Mouse (Mus musculus) lung, adult 2 months (tissue): ENCODE measurements around the gene Desi1.

Experiments
- CTCF ChIP-seq: fragments of 200-500 bp; IDR thresholded peaks from 2 replicates; pipeline ENCODE4 v1.5.1; 2011; ENCODE audit warnings: mild to moderate bottlenecking, low read length, control low read depth; ENCODE audit not compliant: insufficient read depth
- POLR2A ChIP-seq: fragments of 200-500 bp; IDR thresholded peaks from 2 replicates; pipeline ENCODE4 v1.6.1; 2011; ENCODE audit warnings: low read depth, mild to moderate bottlenecking, control low read depth, low read length, borderline replicate concordance; ENCODE audit errors: extremely low read depth

DNA sequence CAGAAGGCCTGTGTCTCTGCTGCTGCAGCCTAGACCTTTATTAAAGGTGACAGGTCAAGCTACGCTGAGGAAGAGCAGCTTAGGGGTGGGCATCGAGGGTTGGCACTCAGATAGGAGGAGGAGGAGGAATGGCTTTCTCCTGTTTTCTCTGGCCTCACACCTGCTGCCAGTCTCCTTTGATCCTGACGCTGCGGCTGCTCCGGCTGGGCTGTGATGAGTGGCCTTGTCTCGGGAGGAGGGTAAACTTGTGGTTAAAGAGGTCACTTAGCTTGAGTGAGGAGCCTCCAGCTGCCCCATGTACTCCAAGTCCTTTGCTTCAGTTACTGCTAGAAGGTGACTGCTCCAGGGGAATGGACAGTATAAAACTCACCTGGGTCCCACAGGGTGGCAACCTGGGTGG lies 39.7 kb downstream of the Desi1 start:
- TF ChIP-seq CTCF, result no peak
- TF ChIP-seq POLR2A, result no peak
